Mouse (Mus musculus) kidney, adult 8-10 months (tissue): ENCODE measurements around the gene Fam92b.

ENCODE experiments used
- DNase-seq, 2 experiments: peaks; one replicate each; pipeline ENCODE4 v3.0.0; 2022

Fam92b gene

GRCm38 (mm10) chr8:120177318-120178123 lies at the start of gene Fam92b:
Fam92b (minus strand) TSS chr8:120177466.
- DNase-seq = no peak

- no peak for DNase-seq
Measured at GRCm38 (mm10) chr8:120225421-120226151, 48.3 kb upstream of the Fam92b start.

- no peak for DNase-seq
Measured at GRCm38 (mm10) chr8:120224521-120225420, 47.5 kb upstream of the Fam92b start.

- no peak for DNase-seq
Measured at GRCm38 (mm10) chr8:120222548-120222947, 45.3 kb upstream of the Fam92b start.

GRCm38 (mm10) chr8:120216855-120217830 lies 39.9 kb upstream of the Fam92b start:
- DNase-seq = no peak

GRCm38 (mm10) chr8:120215416-120216141 lies 38.3 kb upstream of the Fam92b start:
- DNase-seq = no peak

GRCm38 (mm10) chr8:120213939-120214338 lies 36.7 kb upstream of the Fam92b start:
- DNase-seq = no peak

GRCm38 (mm10) chr8:120213229-120213628 lies 36.0 kb upstream of the Fam92b start:
- DNase-seq = no peak

GRCm38 (mm10) chr8:120212596-120212995 lies 35.3 kb upstream of the Fam92b start:
- no peak for DNase-seq

- no peak for DNase-seq
Measured at GRCm38 (mm10) chr8:120211345-120211744, 34.1 kb upstream of the Fam92b start.

GRCm38 (mm10) chr8:120208113-120208512 lies 30.8 kb upstream of the Fam92b start:
- DNase-seq = no peak

GRCm38 (mm10) chr8:120207364-120207763 lies 30.1 kb upstream of the Fam92b start:
- no peak for DNase-seq

- DNase-seq = no peak
Measured at GRCm38 (mm10) chr8:120205916-120206315, 28.6 kb upstream of the Fam92b start.

GRCm38 (mm10) chr8:120204736-120205360 lies 27.6 kb upstream of the Fam92b start:
- peak; percentile 48 to 65 for DNase-seq

GRCm38 (mm10) chr8:120202546-120202945 lies 25.3 kb upstream of the Fam92b start:
- DNase-seq = no peak

GRCm38 (mm10) chr8:120201351-120201750 lies 24.1 kb upstream of the Fam92b start:
- DNase-seq = no peak

- DNase-seq = no peak
Measured at GRCm38 (mm10) chr8:120192118-120192517, 14.9 kb upstream of the Fam92b start.

GRCm38 (mm10) chr8:120191633-120192032 lies 14.4 kb upstream of the Fam92b start:
- DNase-seq = no peak

- DNase-seq = peak; percentile 91 to 93
Measured at GRCm38 (mm10) chr8:120190810-120191413, 13.6 kb upstream of the Fam92b start.
